ENCODE assay signal across 18 mouse cellular contexts in genomic region chr2:103677614-103678369, GRCm38 (mm10).
DNase-seq lines count a peak whose midpoint lies in the region; ATAC-seq lines count a peak whose summit lies in the region.
"Had no signal": no experiment of that assay in that cellular context is flagged by ENCODE, and none has a peak within 500 bp of the region (broad histone marks: within the 10 kb centered on the region; RNA-seq: fewer than 3 reads in every experiment).

No protein-coding gene starts in this region.

- no peaks in the 10 kb centered on the region for H3K9me3 ChIP-seq in heart, embryonic 15.5 days (replicated peaks)
- no peaks in the 10 kb centered on the region for H3K9me3 ChIP-seq in lung, embryonic 16.5 days (ENCODE audit: control insufficient read depth, low read length)
- no peaks in the 10 kb centered on the region for H3K9me3 ChIP-seq in forebrain, embryonic 16.5 days (ENCODE audit: control insufficient read depth, low read length)
- H3K9me3 ChIP-seq: embryonic facial prominence, embryonic 12.5 days; liver, embryonic 12.5 days had no signal

- no peak overlapping the region for H3K4me2 ChIP-seq in heart, embryonic 15.5 days
- no peak overlapping the region for H3K4me2 ChIP-seq in lung, embryonic 16.5 days (ENCODE audit: low read depth, low read length)
- no peak overlapping the region for H3K4me2 ChIP-seq in forebrain, embryonic 16.5 days (ENCODE audit: low read length)
- H3K4me2 ChIP-seq: embryonic facial prominence, embryonic 12.5 days; liver, embryonic 12.5 days; midbrain, embryonic 11.5 days had no signal

- peaks cover 36% of the 10 kb centered on the region for H3K4me1 ChIP-seq in heart, embryonic 15.5 days (replicated peaks)
- H3K4me1 ChIP-seq in lung, embryonic 16.5 days (replicated peaks; ENCODE audit: control insufficient read depth, insufficient read depth, low read length): no peaks in the 10 kb centered on the region
- peaks cover 15% of the 10 kb centered on the region for H3K4me1 ChIP-seq in forebrain, embryonic 16.5 days (replicated peaks; ENCODE audit: control insufficient read depth, insufficient read depth, low read length)

- peak overlapping the region; percentile 25; the same call in 1 of the 2 replicates for H3K27ac ChIP-seq in heart, embryonic 15.5 days
- H3K27ac ChIP-seq in lung, embryonic 16.5 days (ENCODE audit: low read length): no peak overlapping the region
- H3K27ac ChIP-seq in forebrain, embryonic 16.5 days (ENCODE audit: low read length): no peak overlapping the region
- H3K27ac ChIP-seq: embryonic facial prominence, embryonic 12.5 days; liver, embryonic 12.5 days had no signal

- H3K9ac ChIP-seq in heart, embryonic 15.5 days: no peak overlapping the region
- H3K9ac ChIP-seq in lung, embryonic 16.5 days (ENCODE audit: low read length): no peak overlapping the region
- no peak overlapping the region for H3K9ac ChIP-seq in forebrain, embryonic 16.5 days (replicated peaks; ENCODE audit: low read depth, low read length)
- H3K9ac ChIP-seq: embryonic facial prominence, embryonic 12.5 days; liver, embryonic 12.5 days had no signal

- H3K4me3 ChIP-seq in heart, embryonic 15.5 days: no peak overlapping the region
- no peak overlapping the region for H3K4me3 ChIP-seq in lung, embryonic 16.5 days (ENCODE audit: low read length)
- no peak overlapping the region for H3K4me3 ChIP-seq in forebrain, embryonic 16.5 days (replicated peaks; ENCODE audit: low read length)
- H3K4me3 ChIP-seq: embryonic facial prominence, embryonic 12.5 days; liver, embryonic 12.5 days had no signal

- no peak for ATAC-seq in heart, embryonic 15.5 days (replicated peaks; ENCODE audit: insufficient number of reproducible peaks, insufficient read depth, low FRiP score, low read depth)
- ATAC-seq in lung, embryonic 16.5 days (ENCODE audit: low read depth): peak; percentile 73
- ATAC-seq in forebrain, embryonic 16.5 days: peak; percentile 32
- ATAC-seq: liver, embryonic 12.5 days had no signal

- peak; percentile 18 for DNase-seq in adrenal gland, postnatal 14 days
- no peak for DNase-seq in adrenal gland, adult 18-20 months (ENCODE audit: low spot score in 2 of 2)
- DNase-seq in heart, adult 8-10 months (ENCODE audit: low spot score): no peak
- DNase-seq in lung, postnatal 14 days: no peak
- DNase-seq in cerebellum, adult 11-12 months: no peak
- DNase-seq: adrenal gland, adult 8-10 months; cerebellum, adult 2 months; heart, adult 11 months; heart, postnatal 36 days; left cerebral cortex, postnatal 4 days; lung, postnatal 36 days; thymus, postnatal 4 days had no signal

- H3K36me3 ChIP-seq in heart, embryonic 15.5 days: no peaks in the 10 kb centered on the region
- H3K36me3 ChIP-seq in lung, embryonic 16.5 days (ENCODE audit: control insufficient read depth, insufficient read depth, low read length): no peaks in the 10 kb centered on the region
- no peaks in the 10 kb centered on the region for H3K36me3 ChIP-seq in forebrain, embryonic 16.5 days (ENCODE audit: control insufficient read depth, insufficient read depth)
- H3K36me3 ChIP-seq: embryonic facial prominence, embryonic 12.5 days; liver, embryonic 12.5 days had no signal

- no peaks in the 10 kb centered on the region for H3K27me3 ChIP-seq in heart, embryonic 15.5 days
- H3K27me3 ChIP-seq in lung, embryonic 16.5 days (ENCODE audit: control insufficient read depth, insufficient read depth, low read depth, low read length): no peaks in the 10 kb centered on the region
- no peaks in the 10 kb centered on the region for H3K27me3 ChIP-seq in forebrain, embryonic 16.5 days (replicated peaks; ENCODE audit: control insufficient read depth, insufficient read depth, low read length)
- H3K27me3 ChIP-seq: embryonic facial prominence, embryonic 12.5 days had no signal

- WGBS in heart, embryonic 15.5 days: 73% methylated on average over 7 of the region's 7 CpGs
- 62% methylated on average over 7 of the region's 7 CpGs for whole genome bisulfite sequencing in lung, embryonic 16.5 days
- 74% methylated on average over 7 of the region's 7 CpGs for WGBS in forebrain, embryonic 16.5 days
